Mouse (Mus musculus) spleen, postnatal 0 days (tissue): Measurements from ENCODE around the gene Rnf39. TPM values are rescaled to one million over a fixed set of nuclear protein-coding genes. Genes with fewer than 3 reads are reported as not detected.

ENCODE experiments used
- polyA plus RNA-seq: library from polyadenylated mRNA; unstranded; fragments of >200 nt; fragmentation: Nextera tagmentation; extraction: Ambion mirVana; gene quantifications from 2 replicates; pipeline ENCODE4 v1.2.1, GENCODE M21; 2015

The Rnf39 gene
- polyA plus RNA-seq, result 0.45 and 0.87 TPM in 2 replicates

DNA sequence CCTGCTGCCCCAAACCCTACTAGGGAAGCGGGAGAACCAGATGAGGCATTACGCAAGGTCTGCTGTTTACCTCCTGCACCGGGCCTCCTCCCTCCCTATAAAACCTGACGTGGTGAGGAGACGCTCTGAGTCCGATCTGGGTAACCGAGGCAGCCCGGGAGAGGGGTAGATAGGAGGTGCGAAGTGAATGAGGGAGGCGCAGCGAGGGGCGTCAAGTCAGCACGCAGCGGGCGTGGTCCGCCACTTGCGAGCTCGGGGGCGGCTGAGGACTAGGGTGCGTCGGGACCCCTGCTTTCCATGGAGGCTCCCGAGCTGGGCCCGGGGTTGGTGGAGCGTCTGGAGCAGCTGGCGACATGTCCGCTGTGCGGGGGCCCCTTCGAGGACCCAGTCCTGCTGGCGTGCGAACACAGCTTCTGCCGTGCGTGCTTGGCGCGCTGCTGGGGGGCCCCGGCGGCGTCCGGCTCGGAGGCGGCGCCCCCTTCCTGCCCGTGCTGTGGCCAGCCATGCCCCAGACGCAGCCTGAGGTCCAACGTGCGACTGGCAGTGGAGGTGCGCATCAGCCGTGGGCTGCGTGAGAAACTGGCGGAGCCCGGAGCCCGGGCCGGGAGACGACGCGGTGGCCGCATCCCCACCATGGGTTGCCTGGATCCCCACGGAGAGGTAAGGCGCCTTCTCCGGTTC is at the start of gene Rnf39:
Gene Rnf39 (plus strand): TSS at position 128 of the 681 bp plus-strand sequence.

DNA sequence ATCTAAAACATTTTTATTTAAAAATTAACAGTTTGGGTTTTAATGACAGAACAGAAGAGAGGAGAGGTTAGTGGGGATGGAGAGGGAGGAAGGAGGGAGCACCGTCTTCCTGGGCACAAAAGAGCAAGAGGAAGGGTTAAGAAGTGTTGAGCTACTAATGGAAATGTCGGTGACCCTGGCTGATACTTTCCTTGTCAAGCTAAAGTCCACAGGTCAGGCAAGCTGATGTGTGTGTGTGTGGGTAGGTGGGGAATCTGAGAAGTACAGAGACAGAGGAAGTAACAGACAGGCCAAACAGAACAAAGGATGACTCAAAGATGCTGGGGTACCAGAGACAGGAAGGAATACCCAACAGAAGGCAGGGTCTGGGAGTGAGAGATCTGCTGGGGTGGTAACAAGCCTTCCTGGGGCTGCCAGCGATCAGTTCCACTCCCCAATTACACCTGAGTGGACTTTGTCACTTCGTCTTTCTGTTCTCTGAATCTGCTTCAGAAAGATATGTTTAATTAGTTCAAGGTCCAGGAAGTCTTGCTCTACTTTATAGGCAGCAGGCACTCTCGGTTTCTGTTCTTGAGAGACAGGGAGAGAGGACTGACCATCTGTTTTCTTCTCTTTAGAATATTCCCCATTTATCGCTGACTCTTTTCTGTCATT is 45.0 kb upstream of the Rnf39 start, which contains the start of gene Trim31:
Gene Trim31 (plus strand): TSS at position 567 of the 654 bp plus-strand sequence.

DNA sequence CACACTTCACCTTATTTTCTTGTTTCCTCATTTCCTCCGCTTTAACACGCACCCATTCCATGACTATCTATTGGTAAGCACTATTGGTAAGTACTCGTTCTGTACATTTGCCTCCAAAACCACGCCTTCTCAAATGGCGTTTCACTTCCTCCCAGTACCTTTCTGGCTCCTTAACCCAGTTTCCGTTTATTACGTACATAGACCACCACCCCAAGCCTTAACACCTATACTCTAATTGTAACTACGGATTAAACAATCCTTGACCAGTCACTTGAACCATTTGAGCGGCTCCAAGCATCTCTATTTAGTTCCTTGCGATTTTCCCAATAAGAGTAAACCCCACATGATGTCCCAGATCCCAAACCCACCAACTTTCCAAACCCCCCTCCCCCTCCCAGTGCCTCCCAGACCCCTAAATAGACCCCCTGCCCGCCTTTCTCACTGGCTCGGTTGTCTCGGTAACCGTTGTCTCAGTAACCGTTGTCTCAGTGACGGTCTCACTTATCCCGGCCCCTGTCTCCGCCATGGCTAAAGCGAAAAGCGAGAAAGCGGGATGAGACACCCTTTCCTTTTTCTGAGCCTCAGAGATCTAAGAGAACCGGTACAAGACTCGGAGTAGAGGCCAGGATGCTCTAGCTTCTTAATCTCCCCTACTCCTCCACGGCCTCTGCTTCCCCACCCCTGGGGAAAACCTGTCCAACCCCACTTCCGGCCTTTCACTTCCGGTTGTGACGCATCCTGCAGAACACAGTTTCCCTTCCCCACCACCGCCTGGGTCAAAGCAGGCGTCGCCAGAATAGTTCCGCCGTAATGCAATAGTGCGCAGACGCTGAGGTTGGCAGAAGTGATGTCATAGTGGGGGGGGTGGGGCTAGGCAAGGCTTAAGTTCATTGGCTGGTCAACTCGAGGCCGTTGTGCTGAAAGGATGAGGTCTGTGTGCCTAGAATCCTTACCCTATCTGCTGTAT is 8.5 kb downstream of the Rnf39 start, which contains the start of gene Ppp1r11:
Gene Ppp1r11 (minus strand): TSS at position 761 of the 967 bp plus-strand sequence.

DNA sequence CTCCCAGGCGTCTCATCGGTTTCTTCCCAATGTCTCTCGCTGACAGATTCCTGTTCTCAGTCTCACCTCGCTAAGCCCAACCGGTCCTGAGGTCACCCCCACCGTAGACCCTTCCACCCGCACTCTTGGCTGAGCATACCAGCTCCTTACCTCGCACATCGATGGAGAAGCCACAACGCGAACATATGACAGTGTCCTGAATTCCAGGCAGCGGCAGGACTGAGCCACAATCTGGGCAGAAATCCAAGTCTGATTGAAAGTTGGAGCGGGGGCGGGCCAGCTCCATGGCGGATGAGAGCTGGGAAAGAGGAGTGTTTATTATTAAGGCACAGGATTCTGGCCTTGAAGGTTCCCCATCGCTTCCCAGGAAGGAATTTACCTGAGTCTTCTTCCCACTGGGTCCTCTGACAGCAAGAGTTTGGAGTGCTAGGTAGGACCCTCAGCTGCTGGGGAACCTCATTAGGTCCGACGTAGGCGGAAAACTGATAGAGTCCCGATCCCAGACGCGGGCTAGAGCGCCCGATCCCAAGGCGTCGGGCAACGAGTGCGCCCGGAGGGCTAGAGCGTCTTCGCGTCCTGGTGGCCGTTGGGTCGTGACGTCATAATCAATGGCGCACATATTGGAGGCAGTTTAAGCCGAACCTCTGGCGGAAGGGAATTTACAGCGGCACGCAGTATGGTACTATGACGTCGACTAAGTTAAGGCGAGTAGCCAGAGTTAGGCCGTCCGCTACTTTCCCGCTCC is 15.5 kb downstream of the Rnf39 start, which contains the start of the genes Znrd1 and Znrd1as:
Gene Znrd1 (minus strand): TSS at position 561 of the 745 bp plus-strand sequence.
Gene Znrd1as (plus strand): TSS at position 594 of the 745 bp plus-strand sequence.

DNA sequence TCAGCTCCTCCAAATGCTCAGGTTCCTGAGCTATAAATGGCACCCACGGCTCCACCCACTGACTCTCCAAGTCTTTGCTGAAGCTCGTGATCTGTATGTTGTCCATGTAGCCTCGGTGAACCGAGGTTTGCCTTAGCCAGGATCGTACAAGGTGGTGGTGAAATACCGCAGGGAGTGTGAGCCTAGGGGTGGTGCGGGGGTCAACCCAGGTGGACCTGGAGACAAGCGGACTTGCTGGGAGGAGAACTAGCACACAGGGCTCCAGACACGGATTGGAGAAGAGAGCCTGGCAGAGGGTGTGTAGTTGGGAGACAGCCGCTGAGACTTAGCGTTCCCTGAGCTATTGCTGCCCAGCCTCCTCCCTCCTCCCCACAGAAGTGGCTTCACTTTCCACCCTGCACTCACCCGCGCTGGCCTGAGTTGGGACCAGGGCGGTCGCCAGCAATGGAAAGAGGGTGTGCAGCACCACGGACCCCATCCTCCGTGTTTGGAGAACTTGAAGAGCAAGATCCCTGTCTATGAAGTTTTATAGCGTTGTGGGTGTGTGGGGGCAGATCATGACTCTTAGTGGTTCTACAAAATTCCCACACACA is 38.6 kb downstream of the Rnf39 start, which contains the start of gene 2410137M14Rik:
Gene 2410137M14Rik (minus strand): TSS at position 17 of the 593 bp plus-strand sequence.

DNA sequence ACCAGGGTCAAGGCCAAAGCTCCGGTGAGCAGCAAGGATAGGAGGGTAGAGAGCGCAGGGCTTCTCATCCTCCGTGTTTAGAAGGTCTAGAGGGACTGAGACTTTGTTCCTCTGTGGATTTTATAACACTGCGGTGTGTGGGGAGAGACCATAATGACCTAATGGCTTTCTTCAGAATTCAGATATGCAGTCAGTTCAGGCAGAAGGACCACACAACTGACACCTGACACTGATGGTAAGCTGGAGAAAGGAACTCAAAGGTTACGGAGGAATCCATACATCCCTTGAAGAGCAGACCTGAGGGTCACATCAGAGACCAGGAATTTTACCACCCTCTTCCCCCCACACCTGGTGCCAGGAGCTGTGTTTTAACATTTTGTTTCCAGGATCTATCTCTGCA is 46.7 kb downstream of the Rnf39 start, which contains the start of gene H2-M5:
Gene H2-M5 (minus strand): TSS at position 101 of the 400 bp plus-strand sequence.

Other genes starting within 250 kb of the Rnf39 start
- not detected in 2 replicates for gene H2-M10.5, start 170.0 kb upstream of the Rnf39 start, polyA plus RNA-seq
- gene H2-M10.6, start 130.7 kb upstream of the Rnf39 start, polyA plus RNA-seq, result not detected in 2 replicates
- 17.2 and 22.9 TPM in 2 replicates for gene Trim26, start 105.8 kb upstream of the Rnf39 start, polyA plus RNA-seq
- gene Trim15, start 75.7 kb upstream of the Rnf39 start, polyA plus RNA-seq, result 0.18 and 0.19 TPM in 2 replicates
- gene Trim10, start 73.3 kb upstream of the Rnf39 start, polyA plus RNA-seq, result 158 and 174 TPM in 2 replicates
- not detected in 2 replicates for gene Trim40, start 52.8 kb upstream of the Rnf39 start, polyA plus RNA-seq
- gene Trim31, start 44.8 kb upstream of the Rnf39 start, polyA plus RNA-seq, result not detected in 2 replicates
- 47.2 and 52.0 TPM in 2 replicates for gene Ppp1r11, start 8.8 kb downstream of the Rnf39 start, polyA plus RNA-seq
- 39.7 and 42.5 TPM in 2 replicates for gene Znrd1, start 15.6 kb downstream of the Rnf39 start, polyA plus RNA-seq
- gene Znrd1as, start 15.7 kb downstream of the Rnf39 start, polyA plus RNA-seq, result 2.0 and 2.8 TPM in 2 replicates
- not detected in 2 replicates for gene 2410137M14Rik, start 38.3 kb downstream of the Rnf39 start, polyA plus RNA-seq
- 0.25 TPM in 1 of 2 replicates, not detected in the other for gene H2-M5, start 46.6 kb downstream of the Rnf39 start, polyA plus RNA-seq
- 8.1 and 9.5 TPM in 2 replicates for gene Zfp57, start 58.2 kb downstream of the Rnf39 start, polyA plus RNA-seq
- gene Mog, start 80.5 kb downstream of the Rnf39 start, polyA plus RNA-seq, result not detected in 2 replicates
- 3.6 and 5.4 TPM in 2 replicates for gene Gabbr1, start 103.0 kb downstream of the Rnf39 start, polyA plus RNA-seq
- not detected in 2 replicates for gene Olfr90, start 145.6 kb downstream of the Rnf39 start, polyA plus RNA-seq
- gene Olfr91, start 155.4 kb downstream of the Rnf39 start, polyA plus RNA-seq, result not detected in 2 replicates
- gene Olfr92, start 177.2 kb downstream of the Rnf39 start, polyA plus RNA-seq, result not detected in 2 replicates
- not detected in 2 replicates for gene Olfr93, start 218.6 kb downstream of the Rnf39 start, polyA plus RNA-seq